Mouse (Mus musculus) stomach, embryonic 14.5 days (tissue): ENCODE data around the gene Tbx15. TPM values are rescaled to one million over a fixed set of nuclear protein-coding genes. Genes with fewer than 3 reads are reported as not detected.

Experiments used
- ATAC-seq: fragments of 200-750 bp; cut with Nextera tagmentation; 2 replicates; pipeline ENCODE4 v1.8.0; 2017; ENCODE audit warnings: low read depth, moderate TSS enrichment; ENCODE audit not compliant: insufficient number of reproducible peaks, insufficient read depth, low FRiP score
- H3K27ac ChIP-seq: fragments of 300-500 bp; sonication (generic); 2 replicates; pipeline ENCODE4 v1.5.1; 2014; ENCODE audit warnings: mild to moderate bottlenecking, low read length, moderate library complexity, mixed read lengths
- H3K27me3 ChIP-seq: fragments of 300-500 bp; sonication (generic); 2 replicates; pipeline ENCODE4 v1.6.1; 2014; ENCODE audit warnings: low read length, control low read depth, mixed read lengths; ENCODE audit not compliant: control insufficient read depth, insufficient read depth
- H3K36me3 ChIP-seq: fragments of 300-500 bp; sonication (generic); 2 replicates; pipeline ENCODE4 v1.6.1; 2014; ENCODE audit warnings: mild to moderate bottlenecking, control low read depth, low read length, moderate library complexity, mixed read lengths; ENCODE audit not compliant: control insufficient read depth, insufficient read depth
- H3K4me1 ChIP-seq: fragments of 300-500 bp; sonication (generic); 2 replicates; pipeline ENCODE4 v1.6.1; 2014; ENCODE audit warnings: low read length, control low read depth, mixed read lengths; ENCODE audit not compliant: control insufficient read depth, insufficient read depth
- H3K4me2 ChIP-seq: fragments of 300-500 bp; sonication (generic); replicated peaks from 2 replicates; pipeline ENCODE4 v1.6.1; 2014; ENCODE audit warnings: low read depth, low read length, control low read depth
- H3K4me3 ChIP-seq: fragments of 300-500 bp; sonication (generic); 2 replicates; pipeline ENCODE4 v1.5.1; 2014; ENCODE audit warnings: low read depth, low read length, control low read depth
- H3K9ac ChIP-seq: fragments of 300-500 bp; sonication (generic); replicated peaks from 2 replicates; pipeline ENCODE4 v1.6.1; 2014; ENCODE audit warnings: low read depth, mild to moderate bottlenecking, control low read depth, low read length, moderate library complexity, mixed read lengths
- H3K9me3 ChIP-seq: fragments of 300-500 bp; sonication (generic); 2 replicates; pipeline ENCODE4 v1.6.1; 2016; ENCODE audit warnings: low read depth, low read length, control low read depth; ENCODE audit not compliant: control insufficient read depth
- WGBS: fragments of 180-500 bp; shearing (Covaris S2); extraction: QIAGEN DNeasy Blood & Tissue Kit; methylation state at CpG from one replicate; pipeline ENCODE4 v1.1.7; 2014; 5-methylcytosine and 5-hydroxymethylcytosine counted together
- polyA plus RNA-seq: library from polyadenylated mRNA; unstranded; fragments of >200 nt; fragmentation: Nextera tagmentation; extraction: Ambion mirVana; gene quantifications from 2 replicates; pipeline ENCODE4 v1.2.1, GENCODE M21; 2014

Gene Tbx15
- polyA plus RNA-seq, 1 experiment from 2014 or later, result 0.13 TPM

DNA sequence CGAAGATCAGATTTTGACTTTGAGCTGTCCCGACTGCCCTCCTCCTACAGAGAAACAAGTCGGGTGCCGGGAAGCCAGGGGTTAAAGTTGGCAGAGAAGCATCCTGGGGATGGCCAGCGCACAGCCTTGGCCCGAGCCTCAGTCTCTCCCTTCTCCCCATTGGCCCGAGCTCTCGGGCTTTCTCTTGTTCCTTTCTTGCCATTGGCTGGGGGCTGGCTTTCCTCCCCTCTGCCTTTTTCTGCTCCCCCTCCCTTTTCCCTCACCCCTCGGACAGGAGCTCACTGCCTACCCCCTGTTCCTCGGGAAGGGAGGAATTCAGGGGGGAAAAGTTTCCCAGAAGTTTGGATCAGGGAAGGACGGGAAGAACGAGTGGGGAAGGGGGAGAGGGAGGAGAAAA lies 12.9 kb downstream of the Tbx15 start:
- 1% methylated on average over 12 of the region's 12 CpGs for WGBS
- Histone ChIP-seq H3K9me3 (no peaks in the 10 kb centered on the region), H3K36me3 (no peaks in the 10 kb centered on the region), H3K27me3 (peaks cover 72% of the 10 kb centered on the region), H3K27ac (no peak overlapping the region), H3K9ac (no peak overlapping the region), H3K4me1 (no peaks in the 10 kb centered on the region), H3K4me2 (peak overlapping the region; percentile 70; the same call in 1 of the 2 replicates), H3K4me3 (0 out of 2 replicates have a peak overlapping the region, but pooled peaks have one; percentile 30)
- no peak for ATAC-seq

DNA sequence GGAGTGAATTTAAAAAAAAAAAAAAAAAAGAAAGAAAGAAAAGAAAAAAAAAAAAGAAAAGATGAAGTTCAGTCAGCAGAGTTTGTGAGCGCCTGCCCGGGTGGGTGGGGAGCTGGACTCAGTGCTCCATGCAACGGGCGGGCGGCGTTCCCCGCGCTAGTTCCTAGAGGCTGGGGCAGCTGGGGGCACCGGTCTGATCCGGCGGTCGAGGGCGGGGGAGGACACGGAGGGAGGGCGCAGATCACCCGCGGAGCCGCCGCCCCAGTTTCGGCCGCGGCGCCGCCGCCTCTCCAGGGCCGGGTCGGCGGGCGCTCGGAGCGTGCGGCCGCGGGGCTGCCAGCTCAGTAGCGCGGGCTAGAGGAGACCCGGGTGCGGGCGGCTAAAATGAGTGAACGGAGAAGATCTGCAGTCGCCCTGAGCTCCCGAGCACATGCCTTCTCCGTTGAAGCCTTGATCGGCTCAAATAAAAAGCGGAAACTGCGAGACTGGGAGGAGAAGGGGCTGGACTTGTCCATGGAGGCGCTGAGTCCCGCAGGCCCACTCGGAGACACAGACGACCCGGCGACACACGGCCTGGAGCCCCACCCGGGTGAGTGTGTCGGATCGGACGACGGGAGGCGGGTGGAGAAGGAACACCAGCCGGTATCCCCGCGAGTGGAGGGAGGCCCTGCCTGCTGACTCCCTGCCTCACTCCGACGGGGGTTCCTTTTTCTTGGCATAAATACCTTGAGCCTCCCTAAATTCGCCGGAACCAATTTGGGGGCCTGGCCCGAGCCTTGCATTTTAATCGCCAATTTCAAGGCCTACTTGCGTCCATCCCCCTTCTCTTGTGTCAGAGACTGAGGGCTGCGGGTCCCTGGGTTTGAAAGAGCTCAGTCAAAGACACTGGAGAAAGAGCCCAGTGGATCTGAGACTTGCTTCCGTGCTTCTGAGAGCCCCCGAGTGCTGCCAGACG lies 13.6 kb downstream of the Tbx15 start:
- Histone ChIP-seq H3K9ac (no peak overlapping the region), H3K4me3 (peak overlapping the region; percentile 30), H3K27me3 (peaks cover 68% of the 10 kb centered on the region), H3K9me3 (no peaks in the 10 kb centered on the region), H3K4me2 (peak overlapping the region; percentile 70), H3K4me1 (no peaks in the 10 kb centered on the region), H3K36me3 (no peaks in the 10 kb centered on the region), H3K27ac (no peak overlapping the region)
- ATAC-seq, result peak; percentile 24
- WGBS, result under 1% methylated on average over 72 of the region's 73 CpGs

DNA sequence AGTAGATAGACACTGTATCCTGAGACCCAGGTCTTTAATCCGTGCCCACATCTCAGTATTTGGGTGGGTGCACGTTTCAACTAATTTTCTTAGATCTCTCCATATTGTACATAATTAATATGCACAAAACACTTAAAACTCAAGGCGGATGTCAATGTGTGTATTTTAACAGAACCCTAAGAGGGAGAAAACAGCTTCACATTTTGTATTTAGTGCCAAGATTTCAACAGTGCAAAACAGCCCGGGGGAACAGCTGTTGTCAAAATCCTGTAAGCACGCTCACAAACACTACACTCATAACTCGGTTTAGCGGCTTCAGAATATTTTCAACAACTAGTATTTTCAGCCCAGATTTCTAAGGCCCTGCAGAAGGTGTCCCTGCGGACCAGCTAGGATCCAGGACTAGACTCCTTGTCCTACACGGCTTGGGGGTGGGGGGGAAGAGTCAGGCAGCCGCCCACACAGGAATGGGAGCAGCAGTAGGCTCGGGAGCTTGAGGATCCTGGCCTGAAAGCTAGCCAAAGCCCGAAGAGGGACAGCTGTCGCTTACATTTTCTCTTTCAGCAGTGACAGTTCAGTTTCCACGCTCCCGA lies 14.5 kb downstream of the Tbx15 start:
- WGBS, result 2% methylated on average over 15 of the region's 15 CpGs
- no peak overlapping the region for H3K4me2 ChIP-seq
- H3K9ac ChIP-seq, result no peak overlapping the region

DNA sequence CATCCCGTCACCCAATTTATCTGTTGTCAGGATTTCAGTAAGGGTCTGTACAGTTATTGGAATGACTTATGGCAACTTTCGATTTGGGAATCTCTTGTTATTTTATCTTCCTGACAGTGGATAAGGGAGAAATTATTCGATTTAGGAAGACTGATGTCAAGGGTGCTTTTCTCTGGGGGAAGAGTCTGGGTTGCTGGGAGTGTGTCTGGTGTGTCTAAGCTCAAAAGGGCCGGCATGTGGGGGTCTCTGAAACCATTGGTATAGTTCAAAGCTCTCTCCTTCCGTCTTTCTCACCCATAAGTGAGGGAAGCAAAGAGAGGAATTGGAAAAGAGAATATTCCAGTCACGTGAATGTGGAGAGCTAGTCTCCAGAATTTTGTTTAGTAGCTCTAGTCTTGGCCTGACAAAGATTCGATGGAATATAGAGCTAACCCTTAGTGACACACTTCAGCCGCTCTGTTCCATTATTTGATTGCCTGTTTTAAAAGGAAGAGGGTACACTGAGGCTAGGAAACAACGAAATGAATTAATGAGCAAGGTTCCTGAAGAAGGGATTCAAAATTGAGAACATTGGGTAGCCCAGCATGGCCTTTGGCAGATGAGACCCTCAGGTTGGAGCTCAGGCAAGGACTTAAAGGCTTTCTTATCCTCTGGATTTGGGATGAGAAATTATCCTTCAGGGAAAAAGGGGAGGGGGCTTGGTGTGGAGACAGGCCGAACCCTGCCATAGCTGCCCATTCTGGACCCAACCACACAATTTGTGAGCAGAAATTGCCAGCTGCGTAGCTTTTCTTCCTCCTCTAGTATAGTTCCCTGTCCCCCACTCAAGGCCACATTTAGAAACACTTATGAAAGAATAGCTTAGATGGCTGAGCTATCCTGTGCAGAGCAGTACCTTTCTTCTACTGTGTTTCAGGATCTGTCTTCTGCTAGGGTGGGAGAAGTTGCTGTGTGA lies 15.5 kb downstream of the Tbx15 start:
- Histone ChIP-seq H3K4me3 (no peak overlapping the region), H3K27me3 (peaks cover 56% of the 10 kb centered on the region), H3K9me3 (no peaks in the 10 kb centered on the region), H3K27ac (no peak overlapping the region), H3K9ac (no peak overlapping the region), H3K36me3 (no peaks in the 10 kb centered on the region), H3K4me2 (no peak overlapping the region), H3K4me1 (no peaks in the 10 kb centered on the region)
- ATAC-seq, result no peak
- WGBS, result 9% methylated on average over 11 of the region's 11 CpGs

More for the DNA sequence above, 14.5 kb downstream of the Tbx15 start:
- Histone ChIP-seq H3K27ac (no peak overlapping the region), H3K27me3 (peaks cover 63% of the 10 kb centered on the region), H3K4me1 (no peaks in the 10 kb centered on the region), H3K4me3 (no peak overlapping the region), H3K9me3 (no peaks in the 10 kb centered on the region), H3K36me3 (no peaks in the 10 kb centered on the region)
- ATAC-seq, result no peak

DNA sequence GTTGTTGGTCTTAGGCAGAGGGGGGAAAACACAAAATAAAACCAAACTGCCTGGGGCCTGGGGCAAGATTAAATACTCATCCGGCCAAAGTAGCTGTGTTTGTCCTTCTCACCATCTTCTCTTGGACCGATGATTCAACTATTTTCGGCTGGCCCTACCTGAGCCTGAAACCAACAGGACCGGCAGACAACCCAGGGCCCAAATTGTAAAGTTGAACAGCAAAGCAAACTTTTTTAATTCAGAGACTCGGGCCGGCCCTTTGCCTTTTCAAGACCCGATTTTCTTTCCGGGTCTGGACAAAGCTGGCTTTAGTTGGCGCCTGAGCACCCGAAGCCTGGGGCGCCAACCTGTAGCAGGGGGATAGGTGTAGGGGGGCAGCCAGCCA lies 16.2 kb downstream of the Tbx15 start:
- no peak overlapping the region for H3K9ac ChIP-seq
- no peak overlapping the region for H3K27ac ChIP-seq
- WGBS, result 6% methylated on average over 11 of the region's 11 CpGs
- no peaks in the 10 kb centered on the region for H3K36me3 ChIP-seq
- peaks cover 49% of the 10 kb centered on the region for H3K27me3 ChIP-seq
- no peaks in the 10 kb centered on the region for H3K4me1 ChIP-seq
- no peak for ATAC-seq
- H3K4me2 ChIP-seq, result no peak overlapping the region
- no peak overlapping the region for H3K4me3 ChIP-seq
- no peaks in the 10 kb centered on the region for H3K9me3 ChIP-seq

DNA sequence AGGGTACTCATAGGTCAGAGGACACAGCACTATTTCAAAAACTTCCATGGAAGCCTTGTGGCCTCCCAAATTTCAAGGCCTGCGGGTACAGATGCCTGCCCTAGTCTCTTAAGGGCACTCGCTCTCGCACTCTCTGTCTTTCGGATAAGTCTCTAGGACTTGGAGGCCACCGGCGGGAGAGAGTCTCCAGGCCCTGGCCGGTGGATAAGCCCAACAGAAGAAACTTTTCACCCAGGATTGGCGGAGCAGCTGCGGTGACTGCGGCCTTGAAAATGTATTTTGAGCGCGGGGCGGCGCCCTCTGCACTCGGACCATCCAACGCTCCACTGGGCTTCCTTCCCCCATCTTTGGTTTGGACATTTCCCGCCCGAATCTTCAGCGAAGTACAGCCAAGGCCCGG lies 16.6 kb downstream of the Tbx15 start:
- Histone ChIP-seq H3K27me3 (peaks cover 47% of the 10 kb centered on the region), H3K36me3 (no peaks in the 10 kb centered on the region), H3K9me3 (no peaks in the 10 kb centered on the region), H3K9ac (no peak overlapping the region), H3K4me1 (no peaks in the 10 kb centered on the region), H3K4me2 (no peak overlapping the region), H3K4me3 (no peak overlapping the region), H3K27ac (no peak overlapping the region)
- 3% methylated on average over 20 of the region's 20 CpGs for WGBS
- no peak for ATAC-seq

DNA sequence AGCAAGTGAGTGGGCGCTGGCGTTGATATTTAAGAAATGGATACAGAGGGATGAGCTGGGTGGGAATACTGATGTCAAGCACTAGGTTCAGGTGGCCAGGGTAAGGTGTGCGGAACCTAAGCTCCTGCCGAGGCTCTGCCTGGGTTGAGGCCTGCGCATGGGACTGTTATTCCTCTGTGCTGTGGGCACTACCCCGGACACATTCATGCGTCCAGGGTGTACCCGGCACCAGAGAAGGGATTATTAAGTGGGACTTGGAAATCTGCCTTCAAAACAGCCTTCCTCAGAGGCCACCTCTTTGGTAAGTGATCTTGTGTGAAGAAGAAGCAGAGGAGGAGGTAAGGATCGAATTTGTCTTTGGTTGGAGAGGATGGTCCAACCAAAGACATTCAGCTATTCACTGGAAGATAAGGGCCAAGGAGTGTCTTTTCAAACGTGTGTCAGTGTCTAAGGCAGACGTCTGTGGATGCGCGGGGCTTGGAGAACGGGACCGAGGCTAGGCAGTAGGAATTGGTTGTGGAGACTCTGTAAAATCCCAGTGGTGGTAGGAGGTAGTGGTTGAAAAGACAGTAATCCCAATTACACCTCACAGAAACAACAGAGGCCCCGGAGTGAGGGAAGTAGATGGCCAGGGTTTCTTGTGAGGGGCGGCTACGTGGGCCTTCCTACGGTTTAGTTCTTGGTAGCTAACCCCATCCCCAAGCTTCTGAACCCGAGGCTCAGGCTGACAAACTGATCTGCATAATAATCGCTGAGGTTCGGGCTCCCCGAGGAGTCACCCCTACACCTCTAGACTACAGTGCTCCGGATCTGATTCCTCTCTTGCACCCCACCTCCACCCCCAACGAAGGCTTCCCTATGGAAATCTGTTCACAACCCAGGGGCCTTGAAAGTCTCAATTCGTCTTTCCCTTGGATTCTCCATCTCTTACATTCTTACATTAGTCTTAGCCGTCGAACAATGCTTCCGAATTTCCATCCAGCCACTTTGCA lies 17.7 kb downstream of the Tbx15 start:
- H3K27ac ChIP-seq, result no peak overlapping the region
- H3K36me3 ChIP-seq, result no peaks in the 10 kb centered on the region
- WGBS, result 3% methylated on average over 29 of the region's 29 CpGs
- H3K4me1 ChIP-seq, result no peaks in the 10 kb centered on the region
- H3K4me2 ChIP-seq, result no peak overlapping the region
- no peak for ATAC-seq
- H3K9ac ChIP-seq, result no peak overlapping the region
- H3K4me3 ChIP-seq, result no peak overlapping the region
- no peaks in the 10 kb centered on the region for H3K9me3 ChIP-seq
- peaks cover 55% of the 10 kb centered on the region for H3K27me3 ChIP-seq
